Mouse (Mus musculus) heart, postnatal 10 days (tissue): Measurements from ENCODE around the gene Hnrnpa0. TPM values are rescaled to one million over a fixed set of nuclear protein-coding genes. Genes with fewer than 3 reads are reported as not detected.

Experiments
- DNase-seq, 2 experiments: peaks; one replicate each; pipeline ENCODE4 v3.0.0; 2021
- intact Hi-C: fragments of 180-260 bp; cut with DNase I; formaldehyde crosslinking; loops from one replicate; pipeline ENCODE4 v1.15.1; 2025
- total RNA-seq, 2 experiments: library from RNA; stranded (reverse); gene quantifications; 2 replicates each; pipeline ENCODE4 v1.2.3; 2021

Hnrnpa0 gene
- total RNA-seq, 2 experiments from 2014 or later: 139 to 141 TPM

GRCm38 (mm10) chr13:58127766-58128361, 492 bp downstream of the Hnrnpa0 start:
- intact Hi-C loops: no loop called here
- DNase-seq: peak in 1 of 2 experiments; percentile 76

- no peak for DNase-seq
- intact Hi-C loops: no loop called here
Observed at GRCm38 (mm10) chr13:58126862-58127765, 1.2 kb downstream of the Hnrnpa0 start.

DNA sequence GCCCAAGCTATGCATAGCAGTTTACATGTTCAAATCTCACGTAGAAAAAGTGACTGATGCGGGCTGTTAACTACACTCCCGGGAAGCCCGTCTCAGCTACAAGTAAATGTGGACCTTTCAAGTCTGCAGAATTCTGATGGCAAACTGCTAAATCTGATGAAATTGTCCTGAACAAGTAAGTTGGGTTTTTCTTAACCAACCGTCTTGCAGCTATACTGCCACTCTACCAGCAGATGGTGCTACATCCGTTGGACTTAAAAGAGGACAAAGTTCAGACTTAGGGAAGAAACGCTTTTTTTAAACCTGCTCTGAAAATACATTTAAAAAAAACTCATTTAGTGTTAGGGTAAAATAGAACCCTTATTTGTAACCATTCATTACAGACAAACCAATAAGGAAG, 2.2 kb downstream of the Hnrnpa0 start:
- peak; percentile 67 to 73 for DNase-seq
- intact Hi-C loops: no loop called here

GRCm38 (mm10) chr13:58124989-58125388, 3.4 kb downstream of the Hnrnpa0 start:
- intact Hi-C loops: no loop called here
- no peak for DNase-seq

DNA sequence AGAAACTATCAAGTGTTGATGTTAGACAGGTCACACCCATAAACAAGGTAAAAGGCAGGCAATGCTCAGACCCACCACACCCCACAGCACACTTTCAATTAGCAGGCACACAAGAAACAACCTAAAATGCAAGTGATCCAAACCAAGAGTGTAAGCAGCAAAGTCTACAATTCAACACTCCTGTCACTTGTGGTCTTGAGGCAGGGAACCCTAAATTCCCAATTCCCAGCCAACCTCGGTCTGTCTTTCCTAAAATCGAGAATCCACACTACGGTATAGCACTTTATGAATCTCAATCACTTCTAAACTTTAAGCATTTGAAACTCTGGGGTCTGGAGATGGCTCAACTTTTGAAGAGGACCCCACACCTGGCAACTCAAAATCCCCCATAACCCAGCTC, 4.1 kb downstream of the Hnrnpa0 start:
- DNase-seq: no peak
- intact Hi-C loops: no loop called here

DNA sequence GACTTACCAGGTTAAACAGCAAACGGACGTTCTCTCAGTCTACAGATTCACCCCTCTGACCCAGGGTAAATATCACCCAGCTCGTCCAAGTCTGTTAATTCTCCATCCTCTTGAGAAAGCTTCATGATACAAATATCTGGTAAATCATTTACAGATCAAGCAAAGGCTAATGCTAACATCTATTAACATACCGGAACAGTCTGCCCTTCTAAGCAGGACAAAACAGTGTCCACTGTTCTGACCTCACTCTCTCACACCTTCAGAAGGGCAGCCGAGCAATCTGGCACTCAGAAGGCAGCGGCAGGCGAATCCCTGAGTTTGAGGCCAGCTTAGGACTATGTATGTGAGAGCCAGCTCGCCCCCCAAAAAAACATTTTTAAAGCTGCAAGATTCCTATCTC, 5.0 kb downstream of the Hnrnpa0 start:
- DNase-seq: no peak
- intact Hi-C loops: no loop called here

DNA sequence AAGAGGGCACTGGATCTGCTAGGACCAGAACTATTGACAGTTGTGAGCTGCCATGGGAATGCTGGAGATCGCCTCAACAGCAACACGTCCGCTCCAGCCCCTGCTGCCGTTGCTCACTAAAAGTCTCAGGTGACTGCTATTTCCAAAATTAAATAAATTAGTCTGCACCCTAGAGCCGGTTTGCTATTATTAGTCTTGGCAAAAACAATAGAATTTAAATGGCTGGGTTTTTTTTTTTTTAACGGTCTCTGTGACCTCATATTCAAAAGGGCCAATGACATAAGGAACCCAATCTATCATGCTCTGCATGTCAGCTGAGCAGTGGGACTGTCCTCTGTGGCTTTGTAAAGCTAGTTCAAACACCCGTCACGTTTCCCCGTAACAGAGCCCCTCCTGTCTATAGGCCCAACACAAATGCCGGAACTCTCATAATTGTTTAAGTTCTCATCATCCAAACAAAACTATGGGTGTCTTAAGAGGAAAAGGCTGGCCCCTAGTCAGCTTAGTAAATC, 5.5 kb downstream of the Hnrnpa0 start:
- intact Hi-C loops: no loop called here
- peak in 1 of 2 experiments; percentile 41 for DNase-seq

GRCm38 (mm10) chr13:58117318-58118017, 10.9 kb downstream of the Hnrnpa0 start:
- intact Hi-C loops: loop anchor here (1.0 kb wide), 1 partner anchor 105 kb away; no protein-coding TSS in a partner anchor
- DNase-seq: peak; percentile 74 to 88

DNA sequence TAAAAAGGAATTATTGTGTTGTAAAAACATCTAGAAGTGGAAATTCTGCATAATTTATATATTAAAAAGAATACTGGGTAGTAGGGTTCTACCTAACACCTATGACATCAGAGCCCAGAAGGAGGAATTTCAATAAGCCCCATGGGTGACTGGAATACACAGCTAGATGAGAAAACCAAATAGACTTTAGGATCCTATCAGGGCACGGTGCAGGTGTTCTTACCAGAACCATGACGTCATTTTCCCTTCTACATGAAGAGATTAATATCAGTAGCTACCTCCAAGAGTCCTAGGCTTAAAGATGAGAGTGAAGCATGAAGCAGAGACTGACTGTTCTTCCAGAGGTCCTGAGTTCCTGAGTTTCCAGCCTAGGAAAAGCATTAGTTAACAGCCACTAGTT, 11.6 kb downstream of the Hnrnpa0 start:
- intact Hi-C loops: loop anchor here (1.0 kb wide), 1 partner anchor 104 kb away; no protein-coding TSS in a partner anchor
- no peak for DNase-seq

DNA sequence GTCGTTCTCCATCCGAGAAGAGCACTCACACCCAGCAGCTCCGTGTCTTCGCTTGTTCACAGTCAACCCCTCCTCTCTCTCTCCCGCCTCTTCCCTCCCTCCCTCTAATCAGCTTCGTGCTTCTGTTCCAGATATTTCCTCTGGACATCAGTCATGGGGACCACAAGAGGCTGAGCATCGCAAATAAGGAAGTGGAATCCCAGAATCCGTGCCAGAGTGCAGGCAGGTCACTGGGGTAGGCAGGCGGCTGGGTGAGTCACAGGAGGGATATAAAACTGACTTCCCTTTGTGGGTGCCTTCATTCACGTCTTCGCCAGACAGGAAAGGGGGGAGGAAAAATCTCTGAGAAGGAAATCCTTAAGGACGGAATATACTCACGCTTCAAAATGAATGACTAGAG, 13.1 kb downstream of the Hnrnpa0 start:
- DNase-seq: peak; percentile 57 to 63
- intact Hi-C loops: no loop called here

DNA sequence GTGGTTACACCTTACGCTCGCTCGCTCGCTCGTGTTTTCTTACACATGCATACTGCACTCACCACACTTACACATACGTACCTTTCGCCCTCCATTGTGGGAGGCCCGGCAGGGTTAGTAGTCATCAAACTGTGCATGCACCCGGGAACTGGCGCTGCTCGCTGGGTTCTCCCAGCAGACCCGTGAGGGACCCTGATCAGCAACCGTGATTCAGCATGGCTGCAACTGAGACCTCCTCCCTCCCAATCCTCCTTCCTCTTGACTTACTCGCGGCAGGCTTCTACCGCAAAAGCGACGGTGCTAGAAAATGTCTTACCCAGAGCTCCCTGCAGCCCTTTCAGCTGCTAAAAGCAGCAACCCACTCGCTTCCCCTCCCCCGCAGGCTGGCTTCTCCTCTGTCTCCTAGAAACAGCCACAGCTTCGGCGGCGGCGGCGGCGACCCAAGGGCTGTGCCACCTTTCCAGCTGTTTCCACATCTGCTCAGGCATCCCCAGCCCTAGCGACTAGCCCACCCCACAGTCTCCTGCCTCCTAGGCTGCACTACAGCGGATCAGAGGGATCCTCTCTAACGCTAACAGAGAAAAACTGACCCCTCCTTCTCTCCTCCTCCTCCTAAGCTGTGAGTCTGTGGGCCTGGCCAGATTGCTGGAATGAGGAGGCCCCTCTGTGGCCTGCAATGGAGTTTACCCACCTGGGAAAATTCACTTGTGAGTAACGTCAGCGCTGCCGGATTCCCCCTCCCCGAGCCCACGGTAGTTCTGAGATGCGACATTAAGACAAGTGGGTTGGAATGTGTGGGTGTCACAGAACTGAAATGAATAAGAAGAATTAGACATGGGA, 15.1 kb downstream of the Hnrnpa0 start, which contains the start of gene Klhl3:
Klhl3 (minus strand) TSS at position 532 of the 840 bp plus-strand sequence.
- peak; percentile 79 to 80 for DNase-seq
- intact Hi-C loops: loop anchor here (1.0 to 2.0 kb wide), 3 partner anchors 46 to 82 kb away; no protein-coding TSS in a partner anchor

DNA sequence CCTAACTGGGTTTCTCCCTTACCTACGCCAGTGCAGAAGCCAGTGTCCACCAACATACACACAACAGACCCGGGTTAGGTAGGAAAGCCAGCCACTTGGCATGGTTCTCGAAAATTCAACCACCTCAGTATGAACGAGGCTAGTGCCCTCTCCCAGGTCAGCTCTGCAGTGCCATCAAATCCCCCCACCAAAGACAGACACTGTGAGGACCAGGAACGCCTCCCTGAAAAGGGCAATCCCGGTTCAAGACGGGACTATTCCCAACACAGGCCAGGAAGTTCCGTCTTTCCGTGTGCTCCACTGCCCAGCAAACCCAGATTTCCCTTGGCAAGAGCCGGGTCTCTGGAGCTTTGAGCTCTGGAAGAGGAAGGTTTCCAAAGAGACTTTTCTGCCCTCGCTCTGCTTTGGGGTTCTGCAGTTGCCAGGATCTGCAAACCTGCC, 15.7 kb downstream of the Hnrnpa0 start:
- peak in 1 of 2 experiments; percentile 54 for DNase-seq
- intact Hi-C loops: loop anchor here (1.0 to 2.0 kb wide), 3 partner anchors 46 to 82 kb away; no protein-coding TSS in a partner anchor

DNA sequence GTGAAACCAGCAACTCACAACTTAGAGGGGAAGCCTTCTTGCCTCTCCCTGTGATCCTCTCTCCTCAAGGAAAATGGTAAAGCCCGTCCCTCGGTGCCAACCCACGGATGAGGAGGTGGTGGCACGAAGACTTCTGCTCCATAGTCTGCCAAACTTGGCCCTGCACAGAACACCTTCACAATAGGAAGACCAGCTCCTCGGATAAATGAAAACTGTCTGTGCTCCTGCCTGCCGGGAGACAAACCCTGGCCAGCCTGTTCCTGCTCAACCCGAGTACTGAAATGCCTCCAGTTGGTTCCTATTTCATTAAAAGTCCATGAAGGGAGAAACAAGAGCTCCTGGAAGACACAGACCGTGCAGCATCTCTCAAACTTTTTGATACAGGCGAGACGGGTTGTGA, 16.2 kb downstream of the Hnrnpa0 start:
- intact Hi-C loops: loop anchor here (2.0 kb wide), 2 partner anchors 45 to 81 kb away; no protein-coding TSS in a partner anchor

GRCm38 (mm10) chr13:58111306-58111705, 17.1 kb downstream of the Hnrnpa0 start:
- no peak for DNase-seq
- intact Hi-C loops: no loop called here

More for the DNA sequence above, 16.2 kb downstream of the Hnrnpa0 start:
- DNase-seq: no peak

DNA sequence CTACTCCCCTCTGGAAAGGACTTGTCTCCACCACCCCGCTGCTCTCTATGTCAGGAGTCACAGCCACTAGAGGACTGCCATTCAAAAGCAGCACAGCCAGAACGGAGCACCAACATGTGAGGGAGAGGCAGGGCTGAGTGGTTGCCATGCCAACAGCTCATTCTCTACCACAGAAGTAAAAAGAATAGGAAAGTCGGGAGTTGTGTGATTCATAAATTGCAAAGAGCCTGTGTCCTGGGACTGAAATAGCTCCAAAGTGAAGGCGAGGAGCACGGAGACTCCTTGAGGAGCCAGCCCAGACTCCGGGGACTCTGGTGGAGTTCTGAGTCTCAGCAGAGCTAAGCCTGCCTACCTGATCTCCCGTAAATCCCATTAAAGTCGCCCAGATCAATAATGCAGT, 37.7 kb downstream of the Hnrnpa0 start:
- no peak for DNase-seq
- intact Hi-C loops: no loop called here

- no peak for DNase-seq
- intact Hi-C loops: no loop called here
Observed at GRCm38 (mm10) chr13:58084396-58084795, 44.0 kb downstream of the Hnrnpa0 start.

- no peak for DNase-seq
- intact Hi-C loops: no loop called here
Observed at GRCm38 (mm10) chr13:58083521-58083920, 44.8 kb downstream of the Hnrnpa0 start.

DNA sequence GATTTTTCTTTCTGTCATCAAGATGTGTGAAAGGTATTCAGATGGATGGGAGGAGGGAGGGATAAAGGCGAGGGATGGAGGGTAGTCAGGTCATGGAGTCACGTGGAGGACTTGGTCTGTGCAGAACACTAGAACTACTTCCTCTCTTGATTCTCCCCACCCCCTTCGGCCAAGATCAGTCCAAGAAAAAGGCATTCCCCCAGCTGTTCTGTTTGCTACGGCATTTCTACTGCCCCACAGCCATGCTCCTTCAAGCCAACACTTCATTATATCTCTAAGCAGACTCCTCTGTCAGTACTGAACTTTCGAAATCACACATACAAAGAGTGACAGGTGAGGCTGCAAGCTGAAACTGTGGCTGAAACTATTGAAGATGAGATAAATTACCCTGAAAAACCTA, 45.3 kb downstream of the Hnrnpa0 start:
- intact Hi-C loops: no loop called here
- no peak for DNase-seq

- intact Hi-C loops: no loop called here
Observed at GRCm38 (mm10) chr13:58078361-58078760, 50.0 kb downstream of the Hnrnpa0 start.

More at GRCm38 (mm10) chr13:58078361-58078760, 50.0 kb downstream of the Hnrnpa0 start:
- no peak for DNase-seq
